34 mouse cellular contexts compared by ENCODE assay signal in genomic region chr5:135306321-135306965, GRCm38 (mm10). TPM values are rescaled to one million over a fixed set of nuclear protein-coding genes. Genes with fewer than 3 reads are reported as not detected.
"Had no signal": no experiment of that assay in that cellular context is flagged by ENCODE, and none has a peak within 500 bp of the region (broad histone marks: within the 10 kb centered on the region; RNA-seq: fewer than 3 reads in every experiment).

No protein-coding gene starts in this region.

- H3K4me2 ChIP-seq: limb, embryonic 13.5 days; liver, embryonic 12.5 days; liver, embryonic 15.5 days; midbrain, embryonic 11.5 days; midbrain, embryonic 15.5 days; neural tube, embryonic 13.5 days; stomach, embryonic 15.5 days had no signal

- H3K36me3 ChIP-seq: limb, embryonic 13.5 days; liver, embryonic 12.5 days; liver, embryonic 15.5 days; midbrain, embryonic 15.5 days; neural tube, embryonic 13.5 days; stomach, embryonic 15.5 days had no signal

- H3K4me1 ChIP-seq: limb, embryonic 13.5 days; liver, embryonic 12.5 days; liver, embryonic 15.5 days; midbrain, embryonic 15.5 days; neural tube, embryonic 13.5 days; stomach, embryonic 15.5 days had no signal

- H3K9me3 ChIP-seq: limb, embryonic 13.5 days; liver, embryonic 12.5 days; liver, embryonic 15.5 days; midbrain, embryonic 15.5 days; neural tube, embryonic 13.5 days; stomach, embryonic 15.5 days had no signal

- H3K4me3 ChIP-seq: layer of hippocampus, adult 2 months; left cerebral cortex, adult 2 months; limb, embryonic 13.5 days; liver, embryonic 12.5 days; liver, embryonic 15.5 days; midbrain, embryonic 15.5 days; myocyte; neural tube, embryonic 13.5 days; stomach, embryonic 15.5 days had no signal

- ATAC-seq: liver, embryonic 12.5 days; midbrain, embryonic 15.5 days had no signal

- DNase-seq: kidney, adult 2 months; kidney, postnatal 25 days; layer of hippocampus, adult 9-11 months; left cerebral cortex, postnatal 4 days; liver; lung, adult 2 months; lung, postnatal 14 days; lung, postnatal 4 days; retina, postnatal 1 day; right cerebral cortex, postnatal 25 days; spleen, adult 18-20 months; thymus, adult 2 months; thymus, postnatal 14 days; thymus, postnatal 4 days had no signal

- H3K9ac ChIP-seq: limb, embryonic 13.5 days; liver, embryonic 12.5 days; liver, embryonic 15.5 days; midbrain, embryonic 15.5 days; neural tube, embryonic 13.5 days; stomach, embryonic 15.5 days had no signal

- H3K27ac ChIP-seq: kidney, postnatal 0 days; layer of hippocampus, adult 2 months; left cerebral cortex, adult 2 months; limb, embryonic 13.5 days; liver, embryonic 12.5 days; liver, embryonic 15.5 days; midbrain, embryonic 15.5 days; neural tube, embryonic 13.5 days; stomach, embryonic 15.5 days had no signal

- H3K27me3 ChIP-seq: midbrain, embryonic 15.5 days; stomach, embryonic 15.5 days had no signal

RNA-seq across cellular contexts. Expression of gene Fkbp6, which starts 43.4 kb away (rescaled TPM):
- total RNA-seq: monocyte, adult 5-6 weeks; neutrophil, adult 5-6 weeks had no signal
- polyA plus RNA-seq: kidney, embryonic 14.5 days; kidney, postnatal 0 days; large intestine, adult 2 months; limb, embryonic 13.5 days; lung, adult 2 months; lung, embryonic 16.5 days; midbrain, embryonic 11.5 days; midbrain, embryonic 15.5 days; myocyte; thymus, adult 2 months had no signal

RNA-seq across cellular contexts. Expression of gene Trim50, which starts 46.7 kb away (rescaled TPM):
- total RNA-seq: layer of hippocampus, adult 2 months; layer of hippocampus, postnatal 25 days; left cerebral cortex, adult 2 months; left cerebral cortex, postnatal 14 days; left cerebral cortex, postnatal 4 days; megakaryocyte progenitor cell, adult 5-6 weeks; megakaryocyte-erythroid progenitor cell, adult 5-6 weeks; monocyte, adult 5-6 weeks; neutrophil, adult 5-6 weeks had no signal
- polyA plus RNA-seq: kidney, embryonic 14.5 days; kidney, postnatal 0 days; large intestine, adult 2 months; limb, embryonic 13.5 days; liver, embryonic 12.5 days; liver, embryonic 15.5 days; lung, adult 2 months; lung, embryonic 16.5 days; midbrain, embryonic 11.5 days; midbrain, embryonic 15.5 days; myocyte; neural tube, embryonic 13.5 days; thymus, adult 2 months had no signal

RNA-seq across cellular contexts. Expression of gene Fzd9, which starts 55.4 kb away (rescaled TPM):
- total RNA-seq: monocyte, adult 5-6 weeks; neutrophil, adult 5-6 weeks had no signal
